Mouse (Mus musculus) heart, postnatal 0 days (tissue): ENCODE results near the gene Stag2. TPM values are rescaled to one million over a fixed set of nuclear protein-coding genes. Genes with fewer than 3 reads are reported as not detected.

ENCODE experiments used
- ATAC-seq: fragments of 200-750 bp; cut with Nextera tagmentation; 2 replicates; pipeline ENCODE4 v1.8.0; 2017; ENCODE audit warnings: low read depth, moderate number of reproducible peaks, moderate library complexity; ENCODE audit not compliant: insufficient read depth
- DNase-seq: peaks from one replicate; pipeline ENCODE4 v3.0.0-alpha.2; 2016; ENCODE audit warnings: low spot score
- H3K27ac ChIP-seq: fragments of 300-500 bp; sonication (generic); 2 replicates; pipeline ENCODE4 v1.5.1; 2014; ENCODE audit warnings: low read depth, mild to moderate bottlenecking
- H3K27me3 ChIP-seq: fragments of 300-500 bp; sonication (generic); 2 replicates; pipeline ENCODE4 v1.6.1; 2014; ENCODE audit warnings: low read length, mixed read lengths; ENCODE audit not compliant: control insufficient read depth, insufficient read depth
- H3K36me3 ChIP-seq: fragments of 300-500 bp; sonication (generic); replicated peaks from 2 replicates; pipeline ENCODE4 v1.6.1; 2014; ENCODE audit warnings: low read length, mixed read lengths; ENCODE audit not compliant: control insufficient read depth, insufficient read depth
- H3K4me1 ChIP-seq: fragments of 300-500 bp; sonication (generic); 2 replicates; pipeline ENCODE4 v1.6.1; 2014; ENCODE audit warnings: antibody characterized with exemption; ENCODE audit not compliant: control insufficient read depth, insufficient read depth
- H3K4me2 ChIP-seq: fragments of 300-500 bp; sonication (generic); 2 replicates; pipeline ENCODE4 v1.6.1; 2014; ENCODE audit warnings: low read depth, mild to moderate bottlenecking, low read length, moderate library complexity
- H3K4me3 ChIP-seq: fragments of 300-500 bp; sonication (generic); 2 replicates; pipeline ENCODE4 v1.5.1; 2014; ENCODE audit warnings: low read depth, low read length
- H3K9ac ChIP-seq: fragments of 300-500 bp; sonication (generic); replicated peaks from 2 replicates; pipeline ENCODE4 v1.6.1; 2014; ENCODE audit warnings: low read depth, low read length, mixed read lengths
- H3K9me3 ChIP-seq: fragments of 300-500 bp; sonication (generic); replicated peaks from 2 replicates; pipeline ENCODE4 v1.6.1; 2016; ENCODE audit warnings: low read length; ENCODE audit not compliant: control insufficient read depth
- CTCF ChIP-seq: IDR thresholded peaks from 2 replicates; pipeline ENCODE4 v1.5.1; 2016; ENCODE audit warnings: antibody characterized with exemption, control low read depth, low read depth
- EP300 ChIP-seq: IDR thresholded peaks from 2 replicates; pipeline ENCODE4 v1.6.1; 2016; ENCODE audit warnings: antibody characterized with exemption, low read depth
- WGBS: fragments of 180-500 bp; shearing (Covaris S2); extraction: QIAGEN DNeasy Blood & Tissue Kit; methylation state at CpG from one replicate; pipeline ENCODE4 v1.1.7; 2014; 5-methylcytosine and 5-hydroxymethylcytosine counted together
- polyA plus RNA-seq: library from polyadenylated mRNA; unstranded; fragments of >200 nt; fragmentation: Nextera tagmentation; extraction: Ambion mirVana; gene quantifications from 2 replicates; pipeline ENCODE4 v1.2.1, GENCODE M21; 2015
- total RNA-seq: library from RNA; depleted of rRNA; stranded (reverse); fragments of >200 nt; gene quantifications from 2 replicates; pipeline ENCODE4 v1.2.3, GENCODE M21; 2014; ENCODE audit warnings: low replicate concordance

Stag2 gene
- total and polyA plus RNA-seq, 2 experiments from 2014 or later, result 20.4 to 48.2 TPM

DNA sequence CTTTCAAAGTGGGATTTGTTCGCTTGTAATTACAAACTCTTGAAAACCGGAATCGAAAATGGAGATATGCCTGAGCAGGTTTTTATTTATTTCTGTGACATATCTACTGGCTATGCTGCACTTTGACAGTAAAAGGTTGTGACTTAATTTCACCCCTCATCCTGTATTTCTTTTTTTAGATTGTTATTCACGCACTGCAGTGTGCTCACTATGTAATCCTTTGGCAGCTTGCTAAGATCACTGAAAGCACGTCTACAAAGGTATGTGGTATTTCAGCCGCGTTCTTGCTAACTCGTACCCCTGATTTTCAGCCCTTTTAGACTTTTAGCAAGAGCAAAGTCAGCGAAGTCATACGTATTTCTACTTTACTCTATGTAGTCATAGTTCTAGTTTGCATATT lies 101.2 kb downstream of the Stag2 start:
- no peak overlapping the region for H3K4me2 ChIP-seq
- WGBS, result 58% methylated on average over 10 of the region's 10 CpGs
- H3K36me3 ChIP-seq, result 0 out of 2 replicates have a peak, but pooled peaks cover 13% of the 10 kb centered on the region
- H3K27me3 ChIP-seq, result no peaks in the 10 kb centered on the region
- H3K27ac ChIP-seq, result peak overlapping the region; percentile 38; the same call in 1 of the 2 replicates
- no peak overlapping the region for H3K4me3 ChIP-seq
- no peak for TF ChIP-seq CTCF
- TF ChIP-seq EP300, result no peak
- H3K9ac ChIP-seq, result no peak overlapping the region
- H3K9me3 ChIP-seq, result no peaks in the 10 kb centered on the region
- no peaks in the 10 kb centered on the region for H3K4me1 ChIP-seq
- ATAC-seq (peak; percentile 60; the same call in 1 of the 2 replicates), DNase-seq (peak; percentile 23)

DNA sequence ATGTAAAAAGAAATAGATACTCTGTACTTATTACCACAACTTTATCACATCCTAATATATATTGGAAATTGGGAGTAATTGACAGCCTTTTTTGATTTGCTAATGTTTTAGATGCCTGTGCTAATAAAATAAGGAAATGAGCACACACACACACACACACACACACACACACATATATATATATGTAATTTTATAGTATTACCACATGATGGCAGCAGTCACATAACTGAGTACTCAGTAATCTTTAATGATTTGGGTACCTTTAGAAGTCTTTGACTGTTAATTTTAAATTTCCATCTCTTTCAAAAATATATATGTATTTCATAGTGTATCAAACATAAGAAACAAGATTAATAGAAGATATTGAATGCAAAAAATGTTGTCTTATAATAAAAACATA lies 123.6 kb downstream of the Stag2 start:
- Histone ChIP-seq H3K27ac (no peak overlapping the region), H3K4me2 (no peak overlapping the region), H3K27me3 (no peaks in the 10 kb centered on the region), H3K4me1 (no peaks in the 10 kb centered on the region), H3K36me3 (no peaks in the 10 kb centered on the region), H3K9me3 (no peaks in the 10 kb centered on the region), H3K9ac (no peak overlapping the region), H3K4me3 (no peak overlapping the region)
- ATAC-seq (no peak), DNase-seq (no peak)
- TF ChIP-seq CTCF, result peak; percentile 26
- TF ChIP-seq EP300, result no peak

DNA sequence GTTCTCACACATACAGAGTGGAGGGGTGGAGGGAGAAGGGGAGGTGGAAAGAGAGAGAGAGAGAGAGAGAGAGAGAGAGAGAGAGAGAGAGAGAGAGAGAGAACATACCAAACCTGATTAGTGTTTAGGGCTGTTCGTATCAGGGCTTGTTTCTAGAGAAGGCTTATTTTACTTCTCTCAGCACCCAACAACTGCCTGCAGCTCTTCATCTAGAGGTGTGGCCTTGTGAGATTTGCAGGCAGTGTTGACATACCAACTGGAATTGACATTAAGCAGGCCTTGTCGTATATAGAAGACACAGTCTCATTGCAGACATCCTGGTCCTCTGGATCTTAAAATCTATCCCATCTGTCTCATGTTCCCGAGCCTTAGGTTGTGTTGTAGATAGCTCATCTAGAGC lies 141.1 kb downstream of the Stag2 start:
- Histone ChIP-seq H3K4me1 (no peaks in the 10 kb centered on the region), H3K9ac (no peak overlapping the region), H3K4me3 (no peak overlapping the region), H3K4me2 (no peak overlapping the region), H3K27ac (peak overlapping the region; percentile 9; the same call in 1 of the 2 replicates), H3K9me3 (no peaks in the 10 kb centered on the region), H3K27me3 (no peaks in the 10 kb centered on the region), H3K36me3 (no peaks in the 10 kb centered on the region)
- ATAC-seq, result peak; percentile 70
- WGBS, result 34% methylated on average over 3 of the region's 3 CpGs
- DNase-seq, result peak; percentile 12
- no peak for TF ChIP-seq CTCF
- no peak for TF ChIP-seq EP300

DNA sequence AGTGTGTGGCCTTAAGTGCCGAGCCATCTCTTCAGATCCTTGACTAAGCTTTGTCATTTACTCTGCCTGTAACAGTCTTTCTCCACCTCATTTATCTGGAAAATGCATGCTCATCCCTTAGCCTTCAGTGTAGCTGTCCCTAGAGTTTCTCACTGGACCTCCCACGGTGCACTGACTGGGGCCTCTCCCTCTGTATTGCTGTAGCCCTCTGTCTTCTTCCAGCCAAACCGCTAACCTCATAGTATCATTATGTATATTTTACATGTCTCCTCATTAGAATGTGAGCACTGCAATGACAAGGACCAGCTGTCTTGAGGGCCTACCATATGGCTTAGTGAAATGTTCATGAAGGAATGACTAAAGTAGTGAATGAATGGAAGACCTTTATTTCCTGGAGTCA lies 166.1 kb downstream of the Stag2 start:
- Histone ChIP-seq H3K4me1 (no peaks in the 10 kb centered on the region), H3K27ac (no peak overlapping the region), H3K4me2 (no peak overlapping the region), H3K36me3 (no peaks in the 10 kb centered on the region), H3K9me3 (no peaks in the 10 kb centered on the region), H3K9ac (no peak overlapping the region), H3K27me3 (no peaks in the 10 kb centered on the region), H3K4me3 (no peak overlapping the region)
- ATAC-seq (no peak), DNase-seq (no peak)
- 74% methylated on average over 3 of the region's 3 CpGs for WGBS
- TF ChIP-seq EP300 (no peak), CTCF (no peak)

DNA sequence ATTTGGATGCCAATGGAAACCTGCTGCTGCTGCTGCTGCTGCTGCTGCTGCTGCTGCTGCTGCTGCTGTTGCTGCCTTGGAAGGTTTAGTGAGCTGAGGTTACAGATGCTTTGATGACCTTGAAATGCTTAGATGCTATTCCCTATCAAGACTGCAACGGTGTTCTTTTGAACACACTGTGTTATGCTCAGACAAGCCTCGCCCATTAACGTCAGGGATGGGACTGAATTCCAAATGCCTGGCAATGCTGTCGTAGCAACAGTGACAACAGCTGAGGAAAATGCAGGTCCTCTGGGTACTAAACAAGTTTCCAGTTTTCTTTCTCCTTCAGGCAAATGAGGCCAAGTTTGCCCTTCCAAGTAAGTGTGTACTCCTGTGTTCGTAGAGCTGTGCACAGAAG lies 171.3 kb downstream of the Stag2 start:
- ATAC-seq (no peak), DNase-seq (no peak)
- Histone ChIP-seq H3K4me3 (no peak overlapping the region), H3K36me3 (no peaks in the 10 kb centered on the region), H3K27ac (no peak overlapping the region), H3K9me3 (no peaks in the 10 kb centered on the region), H3K4me1 (no peaks in the 10 kb centered on the region), H3K27me3 (no peaks in the 10 kb centered on the region), H3K9ac (no peak overlapping the region), H3K4me2 (no peak overlapping the region)
- 52% methylated on average over 5 of the region's 5 CpGs for WGBS
- TF ChIP-seq CTCF, result no peak
- no peak for TF ChIP-seq EP300

DNA sequence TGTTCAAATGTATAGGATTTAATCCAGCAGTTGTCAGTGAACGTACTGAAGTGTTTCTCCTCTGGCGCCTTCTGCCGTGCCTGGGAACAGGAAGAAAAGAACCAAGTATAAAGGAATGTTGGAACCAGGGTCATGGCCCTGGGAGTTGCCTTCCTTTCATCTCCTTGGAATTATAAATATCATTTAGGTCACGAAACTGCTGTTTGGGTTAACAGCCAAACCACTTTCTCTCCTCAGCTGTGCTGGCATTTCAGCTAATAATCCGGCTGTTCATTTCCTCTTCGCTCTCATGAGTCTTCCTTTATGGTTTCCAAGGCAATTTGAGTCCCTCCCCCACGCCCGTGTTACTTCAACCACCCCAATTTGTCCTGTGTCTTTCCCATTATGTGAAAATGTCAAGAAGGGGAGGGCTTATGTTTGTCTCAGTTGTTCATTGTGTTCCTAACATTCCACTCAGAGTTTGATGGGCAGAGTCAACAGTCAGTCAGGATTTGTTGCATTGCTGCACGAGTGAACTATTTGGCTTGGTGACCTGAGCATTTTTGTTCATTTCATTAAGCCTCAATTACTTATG lies 172.2 kb downstream of the Stag2 start:
- H3K4me3 ChIP-seq, result no peak overlapping the region
- no peak overlapping the region for H3K9ac ChIP-seq
- DNase-seq, result no peak
- H3K27ac ChIP-seq, result no peak overlapping the region
- H3K9me3 ChIP-seq, result no peaks in the 10 kb centered on the region
- H3K36me3 ChIP-seq, result no peaks in the 10 kb centered on the region
- H3K4me1 ChIP-seq, result no peaks in the 10 kb centered on the region
- H3K4me2 ChIP-seq, result no peak overlapping the region
- no peaks in the 10 kb centered on the region for H3K27me3 ChIP-seq
- no peak for TF ChIP-seq CTCF
- no peak for TF ChIP-seq EP300
- WGBS, result 47% methylated on average over 9 of the region's 9 CpGs
- ATAC-seq, result no peak
